Mouse (Mus musculus) kidney, adult 2 months (tissue): ENCODE measurements at regions not wholly inside any gene's neighbourhood (a gene's known extent, or its start where the extent isn't known, plus 50 kb on each side); places are given as distances from the start of the nearest gene placed in this dataset.

Experiments
- DNase-seq: peaks from one replicate; pipeline ENCODE4 v3.0.0; 2021
- H3K27ac ChIP-seq: fragments of 200-500 bp; 2 replicates; pipeline ENCODE4 v1.5.1; 2012; ENCODE audit warnings: low read depth, low read length, control low read depth, inconsistent platforms; ENCODE audit not compliant: insufficient read depth
- H3K27me3 ChIP-seq: fragments of 200-500 bp; replicated peaks from 2 replicates; pipeline ENCODE4 v1.6.1; 2012; ENCODE audit warnings: mild to moderate bottlenecking, moderate library complexity, low read length, inconsistent platforms; ENCODE audit not compliant: control insufficient read depth, insufficient read depth
- H3K36me3 ChIP-seq: fragments of 200-500 bp; 2 replicates; pipeline ENCODE4 v1.6.1; 2012; ENCODE audit warnings: mild to moderate bottlenecking, moderate library complexity, low read length, inconsistent platforms; ENCODE audit not compliant: control insufficient read depth, insufficient read depth
- H3K4me1 ChIP-seq: fragments of 200-500 bp; 2 replicates; pipeline ENCODE4 v1.6.1; 2011; ENCODE audit warnings: low read length; ENCODE audit not compliant: control insufficient read depth, insufficient read depth
- H3K4me3 ChIP-seq: fragments of 200-500 bp; 2 replicates; pipeline ENCODE4 v1.5.1; 2011; ENCODE audit warnings: mild to moderate bottlenecking, low read depth, low read length, control low read depth; ENCODE audit not compliant: insufficient read depth
- CTCF ChIP-seq: fragments of 200-500 bp; conservative IDR thresholded peaks from 2 replicates; pipeline ENCODE4 v1.5.1; 2011; ENCODE audit warnings: low read depth, mild to moderate bottlenecking, control low read depth, low read length, moderate library complexity, mixed read lengths; ENCODE audit not compliant: insufficient read depth, insufficient read length
- POLR2A ChIP-seq: fragments of 200-500 bp; IDR thresholded peaks from one replicate; pipeline ENCODE4 v1.6.1; 2011; ENCODE audit warnings: low read depth, low read length, control low read depth
- WGBS: fragments of 180-500 bp; shearing (Covaris S2); methylation state at CpG from one replicate; pipeline ENCODE4 v1.1.7; 2018; 5-methylcytosine and 5-hydroxymethylcytosine counted together

- Histone ChIP-seq H3K27me3 (no peaks in the 10 kb centered on the region), H3K27ac (no peak overlapping the region), H3K4me3 (no peak overlapping the region), H3K36me3 (no peaks in the 10 kb centered on the region), H3K4me1 (no peaks in the 10 kb centered on the region)
- no peak for DNase-seq
- WGBS: 13% methylated on average over 6 of the region's 6 CpGs
- no peak for TF ChIP-seq CTCF
- TF ChIP-seq POLR2A: no peak
Observed at GRCm38 (mm10) chr2:47424910-47425309, 1389.0 kb upstream of the Acvr2a start.

- Histone ChIP-seq H3K27me3 (no peaks in the 10 kb centered on the region), H3K36me3 (no peaks in the 10 kb centered on the region), H3K4me3 (no peak overlapping the region), H3K27ac (no peak overlapping the region), H3K4me1 (no peaks in the 10 kb centered on the region)
- DNase-seq: no peak
- no peak for TF ChIP-seq POLR2A
- WGBS: 73% methylated on average over 2 of the region's 2 CpGs
Observed at GRCm38 (mm10) chr2:47429843-47430242, 1384.1 kb upstream of the Acvr2a start.

DNA sequence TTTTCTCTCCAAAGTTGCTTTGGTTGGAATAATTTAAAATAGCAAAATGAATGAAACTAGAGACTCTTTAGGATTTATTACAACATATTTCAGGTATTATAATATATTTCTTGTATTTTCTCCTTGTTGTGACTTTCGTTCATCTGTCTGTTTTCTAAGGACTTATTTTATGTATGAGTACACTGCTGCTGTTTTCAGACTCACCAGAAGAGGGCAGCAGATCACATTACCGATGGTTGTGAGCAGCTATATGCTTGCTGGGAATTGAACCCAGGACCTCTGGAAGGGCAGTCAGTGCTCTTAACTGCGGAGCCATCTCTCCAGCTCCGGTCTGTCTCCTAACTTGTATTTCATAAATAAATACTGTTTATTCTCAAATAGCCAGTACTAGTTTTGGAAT is 1347.9 kb upstream of the Acvr2a start:
- no peaks in the 10 kb centered on the region for H3K4me1 ChIP-seq
- H3K4me3 ChIP-seq: no peak overlapping the region
- H3K36me3 ChIP-seq: no peaks in the 10 kb centered on the region
- H3K27ac ChIP-seq: no peak overlapping the region
- no peak for DNase-seq
- no peaks in the 10 kb centered on the region for H3K27me3 ChIP-seq
- WGBS: 68% methylated on average over 4 of the region's 4 CpGs
- TF ChIP-seq POLR2A (no peak), CTCF (no peak)

GRCm38 (mm10) chr2:47491874-47492539 is 1321.9 kb upstream of the Acvr2a start:
- TF ChIP-seq CTCF (no peak), POLR2A (no peak)
- WGBS: 13% methylated on average over 5 of the region's 5 CpGs
- Histone ChIP-seq H3K4me3 (no peak overlapping the region), H3K4me1 (no peaks in the 10 kb centered on the region), H3K36me3 (no peaks in the 10 kb centered on the region), H3K27ac (no peak overlapping the region), H3K27me3 (no peaks in the 10 kb centered on the region)
- peak; percentile 4 for DNase-seq
